Mouse (Mus musculus): ENCODE data around the gene Aldh3b1.

Aldh3b1 gene

DNA sequence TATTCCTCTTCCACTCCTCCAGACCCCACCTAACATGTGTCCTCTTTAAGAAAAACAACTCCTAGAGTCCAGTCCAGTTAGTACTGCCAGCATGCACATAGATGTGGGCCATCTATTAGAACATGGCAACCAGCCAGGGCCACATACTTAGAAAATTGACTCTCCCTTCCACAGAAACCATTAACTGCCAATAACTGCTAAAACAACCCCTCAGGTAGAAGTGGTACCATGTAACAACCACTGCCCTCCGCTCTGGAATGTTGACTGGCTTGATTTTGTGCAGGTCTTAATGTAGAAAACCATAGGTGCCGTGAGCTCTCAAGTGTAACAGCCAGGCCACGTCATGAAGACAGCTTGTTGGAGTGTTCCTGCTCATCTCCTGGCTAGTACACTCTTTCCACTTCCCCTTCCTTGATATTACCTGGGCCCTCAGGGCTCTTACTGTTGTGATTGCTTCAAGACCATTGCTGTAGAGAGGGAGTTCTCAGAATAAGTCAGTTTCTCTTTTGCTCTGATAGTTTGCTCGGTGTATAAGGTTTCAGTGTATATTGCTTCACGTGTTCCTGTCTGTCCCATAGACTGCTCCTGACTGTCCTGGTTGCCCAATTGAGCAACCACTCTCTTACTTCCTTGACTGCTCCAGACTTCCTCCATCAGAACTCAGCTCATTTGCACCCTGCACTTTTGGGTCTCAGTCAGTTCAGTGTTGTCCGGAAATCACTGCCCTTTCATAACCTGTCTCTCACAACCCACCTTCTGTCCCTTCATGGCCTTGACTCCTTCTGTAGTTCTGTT, 49.4 kb downstream of the Aldh3b1 start:
- DNase-seq (ENCODE audit: low spot score) = no peak

DNA sequence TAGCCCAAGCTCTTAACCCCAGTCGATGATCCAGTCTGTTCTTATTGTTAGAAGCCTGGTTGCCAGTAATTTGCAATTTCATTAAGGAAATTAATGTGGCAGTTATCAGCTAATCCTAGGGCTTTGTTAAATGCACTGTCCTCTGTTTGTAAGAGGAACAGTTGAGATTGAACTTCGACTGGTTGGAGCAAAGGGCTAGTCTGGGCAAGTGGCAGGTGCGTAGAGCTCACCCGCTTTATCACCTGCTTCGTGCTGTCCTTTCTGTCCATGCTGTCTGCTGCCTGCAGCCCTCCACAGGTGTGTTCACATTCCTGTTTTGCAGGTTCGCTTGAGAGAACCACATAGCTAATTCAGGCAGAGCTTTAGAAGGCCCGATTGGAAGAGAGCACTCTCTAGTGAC, 54.6 kb downstream of the Aldh3b1 start:
- DNase-seq (ENCODE audit: low spot score) = no peak

DNA sequence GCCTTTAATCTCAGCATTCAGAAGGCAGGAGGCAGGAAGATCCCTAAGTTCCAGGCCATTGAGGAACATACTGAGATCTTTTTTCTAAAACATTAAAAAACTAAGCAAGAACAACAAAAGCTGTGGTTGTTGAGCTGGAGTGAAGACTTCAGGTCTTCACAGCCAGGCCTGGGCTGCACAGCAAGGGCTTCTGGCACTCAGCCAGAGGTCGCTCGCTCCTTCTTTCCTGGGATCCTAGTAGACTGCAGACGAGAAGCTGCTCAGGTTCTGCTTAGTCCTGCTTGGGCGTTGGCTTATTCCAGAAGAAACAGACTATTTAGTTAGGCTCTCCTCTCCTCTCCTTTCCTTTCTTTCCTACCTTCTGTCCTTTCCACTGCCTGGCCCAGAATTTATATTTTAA, 57.2 kb downstream of the Aldh3b1 start:
- DNase-seq (ENCODE audit: low spot score) = no peak

DNA sequence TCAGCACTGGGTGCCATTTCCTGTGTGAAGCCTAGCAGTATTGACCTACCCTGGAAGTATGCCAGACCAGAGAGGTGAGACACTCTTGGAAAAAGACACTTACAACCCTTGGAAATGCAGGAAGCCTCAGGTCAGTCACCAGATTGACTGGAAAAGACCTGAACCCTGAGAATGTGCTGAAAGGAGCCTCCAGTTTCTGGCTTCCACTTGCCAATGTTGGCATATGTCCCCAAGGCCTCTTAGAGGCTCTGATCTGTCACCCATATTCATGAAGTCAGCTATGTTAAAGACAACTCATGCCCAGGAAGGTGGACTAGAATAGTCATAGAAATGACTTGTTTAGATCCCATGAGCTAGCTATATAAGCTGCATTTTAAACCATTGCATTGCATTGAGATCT, 58.1 kb downstream of the Aldh3b1 start:
- DNase-seq (ENCODE audit: low spot score) = peak; percentile 68

DNA sequence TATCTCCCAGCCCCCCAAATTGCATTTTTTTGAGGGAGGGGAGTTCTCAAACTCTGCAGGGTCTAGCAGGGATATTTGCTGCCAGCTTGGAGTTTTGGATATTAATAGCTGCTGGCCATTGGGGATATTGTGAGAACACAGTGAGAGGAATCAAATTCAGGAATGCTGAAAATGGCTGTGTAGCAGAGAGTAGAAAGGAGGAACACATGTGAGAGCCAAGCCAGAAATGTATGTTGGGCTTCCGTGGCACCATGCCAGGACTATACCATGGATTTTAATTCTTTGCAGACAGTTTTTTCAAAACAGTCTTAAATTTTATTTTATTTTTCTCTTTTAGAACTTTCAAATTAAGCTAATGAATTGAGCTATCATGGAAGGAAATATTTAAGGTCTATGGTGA, 61.3 kb downstream of the Aldh3b1 start:
- no peak for DNase-seq (ENCODE audit: low spot score)

DNA sequence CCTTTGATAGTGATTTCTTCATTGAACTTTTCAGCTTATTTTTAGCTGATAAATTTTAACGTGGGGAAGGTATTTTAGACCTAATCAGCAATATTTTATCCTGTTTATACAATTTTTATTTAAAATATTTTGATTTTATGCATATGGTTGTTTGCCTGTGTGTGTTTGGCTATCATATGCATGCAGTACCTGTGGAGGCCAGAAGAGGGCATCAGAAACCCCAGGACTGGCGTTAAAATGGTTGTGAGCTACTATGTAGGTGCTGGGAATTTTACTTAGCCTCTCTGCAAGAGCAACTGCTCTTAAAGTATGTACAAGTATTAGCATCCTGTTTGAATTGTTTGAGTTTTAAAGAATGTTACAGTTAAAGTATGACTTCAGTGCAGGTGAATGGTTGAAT, 64.6 kb downstream of the Aldh3b1 start:
- DNase-seq (ENCODE audit: low spot score) = no peak
